Mouse (Mus musculus) embryonic facial prominence, embryonic 13.5 days (tissue): ENCODE data around the gene Dyrk1b. TPM values are rescaled to one million over a fixed set of nuclear protein-coding genes. Genes with fewer than 3 reads are reported as not detected.
"Not testable (repeated sequence)": the region's sequence is repeated elsewhere in the genome, so short reads cannot be mapped to it uniquely, and the experiment has no call there.

Source experiments
- ATAC-seq: fragments of 200-750 bp; cut with Nextera tagmentation; 2 replicates; pipeline ENCODE4 v1.8.0; 2017; ENCODE audit warnings: low read depth; ENCODE audit not compliant: insufficient number of reproducible peaks, insufficient read depth, low FRiP score, low TSS enrichment
- H3K27ac ChIP-seq: fragments of 300-500 bp; sonication (generic); 2 replicates; pipeline ENCODE4 v1.5.1; 2015; ENCODE audit warnings: moderate library complexity, mild to moderate bottlenecking, inconsistent platforms
- H3K27me3 ChIP-seq: fragments of 300-500 bp; sonication (generic); 2 replicates; pipeline ENCODE4 v1.6.1; 2015; ENCODE audit warnings: mild to moderate bottlenecking, inconsistent platforms
- H3K36me3 ChIP-seq: fragments of 300-500 bp; sonication (generic); 2 replicates; pipeline ENCODE4 v1.6.1; 2015; ENCODE audit warnings: mild to moderate bottlenecking, inconsistent platforms
- H3K4me1 ChIP-seq: fragments of 300-500 bp; sonication (generic); 2 replicates; pipeline ENCODE4 v1.6.1; 2015; ENCODE audit warnings: inconsistent platforms
- H3K4me2 ChIP-seq: fragments of 300-500 bp; sonication (generic); 2 replicates; pipeline ENCODE4 v1.6.1; 2015; ENCODE audit warnings: moderate library complexity, mild to moderate bottlenecking, inconsistent platforms
- H3K4me3 ChIP-seq: fragments of 300-500 bp; sonication (generic); 2 replicates; pipeline ENCODE4 v1.5.1; 2015; ENCODE audit warnings: mild to moderate bottlenecking, inconsistent platforms
- H3K9ac ChIP-seq: fragments of 300-500 bp; sonication (generic); 2 replicates; pipeline ENCODE4 v1.6.1; 2015; ENCODE audit warnings: mild to moderate bottlenecking, inconsistent platforms
- H3K9me3 ChIP-seq: fragments of 300-500 bp; sonication (generic); 2 replicates; pipeline ENCODE4 v1.6.1; 2016; ENCODE audit warnings: inconsistent platforms
- WGBS: fragments of 180-500 bp; shearing (Covaris S2); methylation state at CpG from one replicate; pipeline ENCODE4 v1.1.7; 2015; ENCODE audit warnings: mixed read lengths; 5-methylcytosine and 5-hydroxymethylcytosine counted together
- polyA plus RNA-seq: library from polyadenylated mRNA; unstranded; fragments of >200 nt; fragmentation: Nextera tagmentation; extraction: Ambion mirVana; gene quantifications from 2 replicates; pipeline ENCODE4 v1.2.1, GENCODE M21; 2015

Gene Dyrk1b
- polyA plus RNA-seq = 14.8 and 14.9 TPM in 2 replicates

GRCm38 (mm10) chr7:28179228-28179627 is at the start of gene Dyrk1b:
Dyrk1b (plus strand) TSS chr7:28179469.
- H3K9ac ChIP-seq = peak within 1 kb of the TSS; percentile 86
- no peaks in the 10 kb centered on the region for H3K9me3 ChIP-seq
- H3K27me3 ChIP-seq = no peaks in the 10 kb centered on the region
- peaks cover 15% of the 10 kb centered on the region for H3K4me1 ChIP-seq
- peaks cover 70% of the 10 kb centered on the region for H3K36me3 ChIP-seq
- WGBS = under 1% methylated on average over 25 of the region's 25 CpGs
- peak within 1 kb of the TSS; percentile 91 for H3K4me2 ChIP-seq
- peak within 1 kb of the TSS; percentile 90 for H3K27ac ChIP-seq
- ATAC-seq = peak; percentile 84
- H3K4me3 ChIP-seq = peak within 1 kb of the TSS; percentile 93

GRCm38 (mm10) chr7:28137613-28138012 is 41.7 kb upstream of the Dyrk1b start:
- no peak overlapping the region for H3K4me2 ChIP-seq
- no peaks in the 10 kb centered on the region for H3K9me3 ChIP-seq
- no peak overlapping the region for H3K4me3 ChIP-seq
- no peaks in the 10 kb centered on the region for H3K27me3 ChIP-seq
- WGBS = 60% methylated on average over 5 of the region's 5 CpGs
- no peaks in the 10 kb centered on the region for H3K36me3 ChIP-seq
- H3K9ac ChIP-seq = no peak overlapping the region
- H3K4me1 ChIP-seq = no peaks in the 10 kb centered on the region
- no peak overlapping the region for H3K27ac ChIP-seq
- no peak for ATAC-seq

- no peaks in the 10 kb centered on the region for H3K36me3 ChIP-seq
- ATAC-seq = 0 out of 2 replicates have a peak, but pooled peaks have one; percentile 53
- peaks cover 5% of the 10 kb centered on the region; the same call in 1 of the 2 replicates for H3K9me3 ChIP-seq
- H3K4me1 ChIP-seq = no peaks in the 10 kb centered on the region
- no peaks in the 10 kb centered on the region for H3K27me3 ChIP-seq
- H3K27ac ChIP-seq = no peak overlapping the region
- H3K4me2 ChIP-seq = no peak overlapping the region
- no peak overlapping the region for H3K9ac ChIP-seq
- no peak overlapping the region for H3K4me3 ChIP-seq
- 29% methylated on average over 3 of the region's 3 CpGs for WGBS
These were observed 31.0 kb upstream of the Dyrk1b start for GRCm38 (mm10) chr7:28148263-28148662.

GRCm38 (mm10) chr7:28149841-28150240 is 29.4 kb upstream of the Dyrk1b start:
- Histone ChIP-seq H3K9ac (no peak overlapping the region), H3K27ac (no peak overlapping the region), H3K4me1 (no peaks in the 10 kb centered on the region), H3K36me3 (no peaks in the 10 kb centered on the region), H3K4me3 (no peak overlapping the region), H3K27me3 (no peaks in the 10 kb centered on the region), H3K4me2 (no peak overlapping the region), H3K9me3 (no peaks in the 10 kb centered on the region)
- ATAC-seq = no peak
- WGBS = 91% methylated on average over 1 of the region's 1 CpGs

GRCm38 (mm10) chr7:28151584-28152221 is 27.6 kb upstream of the Dyrk1b start:
- H3K4me3 ChIP-seq = no peak overlapping the region
- no peak for ATAC-seq
- 0 out of 2 replicates have a peak overlapping the region, but pooled peaks have one; percentile 14 for H3K4me2 ChIP-seq
- H3K27me3 ChIP-seq = no peaks in the 10 kb centered on the region
- no peaks in the 10 kb centered on the region for H3K4me1 ChIP-seq
- no peak overlapping the region for H3K27ac ChIP-seq
- H3K9me3 ChIP-seq = no peaks in the 10 kb centered on the region
- H3K36me3 ChIP-seq = no peaks in the 10 kb centered on the region
- 6% methylated on average over 13 of the region's 13 CpGs for WGBS
- H3K9ac ChIP-seq = peak overlapping the region; percentile 36; the same call in 1 of the 2 replicates

GRCm38 (mm10) chr7:28153595-28153994 is 25.7 kb upstream of the Dyrk1b start:
- H3K27ac ChIP-seq, H3K27me3 ChIP-seq, ATAC-seq, H3K9ac ChIP-seq, H3K4me2 ChIP-seq, H3K4me1 ChIP-seq, H3K4me3 ChIP-seq, H3K9me3 ChIP-seq, H3K36me3 ChIP-seq: not testable (repeated sequence)
- WGBS = 35% methylated on average over 5 of the region's 5 CpGs

- H3K9ac ChIP-seq = peak overlapping the region; percentile 37; the same call in 1 of the 2 replicates
- no peaks in the 10 kb centered on the region for H3K4me1 ChIP-seq
- no peak overlapping the region for H3K27ac ChIP-seq
- no peaks in the 10 kb centered on the region for H3K36me3 ChIP-seq
- H3K27me3 ChIP-seq = no peaks in the 10 kb centered on the region
- no peak for ATAC-seq
- H3K4me3 ChIP-seq = no peak overlapping the region
- no peaks in the 10 kb centered on the region for H3K9me3 ChIP-seq
- WGBS = 58% methylated on average over 6 of the region's 6 CpGs
- no peak overlapping the region for H3K4me2 ChIP-seq
These were observed 20.0 kb upstream of the Dyrk1b start for GRCm38 (mm10) chr7:28159292-28159691.

- no peak overlapping the region for H3K27ac ChIP-seq
- H3K9ac ChIP-seq = no peak overlapping the region
- WGBS = 87% methylated on average over 3 of the region's 3 CpGs
- H3K36me3 ChIP-seq = no peaks in the 10 kb centered on the region
- no peaks in the 10 kb centered on the region for H3K4me1 ChIP-seq
- H3K9me3 ChIP-seq = no peaks in the 10 kb centered on the region
- H3K4me2 ChIP-seq = no peak overlapping the region
- H3K27me3 ChIP-seq = no peaks in the 10 kb centered on the region
- ATAC-seq = no peak
- H3K4me3 ChIP-seq = no peak overlapping the region
These were observed 19.4 kb upstream of the Dyrk1b start for GRCm38 (mm10) chr7:28159893-28160292.

- Histone ChIP-seq H3K27ac (no peak overlapping the region), H3K4me2 (no peak overlapping the region), H3K27me3 (no peaks in the 10 kb centered on the region), H3K4me3 (no peak overlapping the region), H3K9ac (no peak overlapping the region), H3K36me3 (no peaks in the 10 kb centered on the region), H3K9me3 (no peaks in the 10 kb centered on the region), H3K4me1 (no peaks in the 10 kb centered on the region)
- no peak for ATAC-seq
- WGBS = 52% methylated on average over 9 of the region's 9 CpGs
These were observed 18.0 kb upstream of the Dyrk1b start for GRCm38 (mm10) chr7:28161163-28161749.

GRCm38 (mm10) chr7:28165406-28165805 is 13.9 kb upstream of the Dyrk1b start:
- no peak overlapping the region for H3K27ac ChIP-seq
- WGBS = 82% methylated on average over 6 of the region's 6 CpGs
- no peak for ATAC-seq

GRCm38 (mm10) chr7:28168320-28169115 is 10.8 kb upstream of the Dyrk1b start:
- ATAC-seq = no peak
- peak overlapping the region; percentile 90 for H3K9ac ChIP-seq
- 7% methylated on average over 9 of the region's 9 CpGs for WGBS
- no peaks in the 10 kb centered on the region for H3K36me3 ChIP-seq
- no peaks in the 10 kb centered on the region for H3K9me3 ChIP-seq
- peak overlapping the region; percentile 79 for H3K4me2 ChIP-seq
- H3K27me3 ChIP-seq = no peaks in the 10 kb centered on the region
- H3K27ac ChIP-seq = peak overlapping the region; percentile 89
- H3K4me1 ChIP-seq = peaks cover 27% of the 10 kb centered on the region
- H3K4me3 ChIP-seq = peak overlapping the region; percentile 70

More at GRCm38 (mm10) chr7:28165406-28165805, 13.9 kb upstream of the Dyrk1b start:
- Histone ChIP-seq H3K9ac (no peak overlapping the region), H3K9me3 (no peaks in the 10 kb centered on the region), H3K4me3 (no peak overlapping the region), H3K4me2 (no peak overlapping the region), H3K4me1 (peaks cover 12% of the 10 kb centered on the region), H3K36me3 (no peaks in the 10 kb centered on the region), H3K27me3 (no peaks in the 10 kb centered on the region)
